Mouse (Mus musculus) testis, adult 2 months (tissue): Measurements from ENCODE around the gene Pard6b. TPM values are rescaled to one million over a fixed set of nuclear protein-coding genes. Genes with fewer than 3 reads are reported as not detected.

Experiments
- H3K27ac ChIP-seq: fragments of 200-500 bp; 2 replicates; pipeline ENCODE4 v1.5.1; 2012; ENCODE audit warnings: low read depth, low read length; ENCODE audit not compliant: control insufficient read depth, insufficient read depth
- H3K27me3 ChIP-seq: fragments of 200-500 bp; 2 replicates; pipeline ENCODE4 v1.6.1; 2012; ENCODE audit warnings: mild to moderate bottlenecking, low read length, moderate library complexity; ENCODE audit not compliant: control insufficient read depth, insufficient read depth
- H3K36me3 ChIP-seq: fragments of 200-500 bp; 2 replicates; pipeline ENCODE4 v1.6.1; 2012; ENCODE audit warnings: mild to moderate bottlenecking, low read length; ENCODE audit not compliant: control insufficient read depth, insufficient read depth
- H3K4me1 ChIP-seq: fragments of 200-500 bp; 2 replicates; pipeline ENCODE4 v1.6.1; 2012; ENCODE audit warnings: low read length; ENCODE audit not compliant: control insufficient read depth, insufficient read depth
- H3K4me3 ChIP-seq: fragments of 200-500 bp; 2 replicates; pipeline ENCODE4 v1.5.1; 2012; ENCODE audit warnings: low read depth, mild to moderate bottlenecking, low read length, moderate library complexity, mixed read lengths; ENCODE audit not compliant: control insufficient read depth
- CTCF ChIP-seq: fragments of 200-500 bp; IDR thresholded peaks from 2 replicates; pipeline ENCODE4 v1.5.1; 2012; ENCODE audit warnings: low read depth, mild to moderate bottlenecking, inconsistent platforms, low read length, moderate library complexity; ENCODE audit not compliant: control insufficient read depth, insufficient read depth, insufficient replicate concordance
- POLR2A ChIP-seq: fragments of 200-500 bp; IDR thresholded peaks from 2 replicates; pipeline ENCODE4 v1.6.1; 2012; ENCODE audit warnings: low read depth, mild to moderate bottlenecking, inconsistent platforms, low read length, moderate library complexity; ENCODE audit not compliant: control insufficient read depth
- polyA plus RNA-seq: library from polyadenylated mRNA; depleted of rRNA; stranded (reverse); fragments of >200 nt; gene quantifications from 2 replicates; pipeline ENCODE4 v1.2.3, GENCODE M21; 2012

Gene Pard6b
- polyA plus RNA-seq, 1 experiment = 6.9 TPM

DNA sequence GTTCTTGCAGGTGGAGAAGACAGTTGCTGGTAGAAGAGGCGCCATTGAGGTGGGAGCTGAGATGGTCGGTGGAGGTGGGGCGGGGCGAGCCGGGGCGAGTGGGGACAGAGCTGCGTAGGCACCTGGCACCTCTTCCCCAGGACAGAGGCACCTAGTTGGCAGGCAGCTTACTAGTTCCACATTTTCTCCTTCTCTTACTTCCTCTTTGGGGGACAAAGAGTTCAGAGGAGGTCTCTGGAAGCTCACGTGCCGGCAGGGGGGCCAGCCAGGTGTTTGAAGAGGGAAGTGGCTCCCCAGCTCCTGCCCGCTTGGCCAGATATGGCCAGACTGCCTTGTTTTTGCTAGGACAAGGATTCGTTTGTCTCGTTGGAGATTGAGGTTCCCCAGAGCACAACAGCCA lies 38.3 kb downstream of the Pard6b start:
- no peaks in the 10 kb centered on the region for H3K36me3 ChIP-seq
- no peaks in the 10 kb centered on the region for H3K27me3 ChIP-seq
- no peak overlapping the region for H3K4me3 ChIP-seq
- TF ChIP-seq POLR2A (no peak), CTCF (no peak)
- no peak overlapping the region for H3K27ac ChIP-seq
- H3K4me1 ChIP-seq = peaks cover 7% of the 10 kb centered on the region

DNA sequence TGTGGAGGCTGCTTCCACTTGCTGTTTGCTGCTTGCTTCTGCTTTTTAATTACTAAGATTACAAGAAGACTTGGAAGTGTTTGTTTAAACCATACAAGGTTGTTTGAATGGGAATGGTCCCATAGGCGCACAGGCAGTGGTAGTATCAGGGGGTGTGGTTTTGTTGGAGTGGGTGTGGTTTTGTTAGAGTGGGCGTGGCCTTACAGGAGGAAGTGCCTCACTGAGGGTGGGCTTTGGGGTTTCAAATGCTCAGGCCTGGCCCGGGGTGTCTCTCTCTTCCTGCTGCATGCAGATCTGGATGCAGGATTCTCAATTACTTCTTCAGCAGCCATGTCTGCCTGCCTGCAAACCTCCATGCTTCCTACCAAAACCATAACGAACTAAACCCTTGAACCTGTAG lies 40.1 kb downstream of the Pard6b start:
- Histone ChIP-seq H3K27ac (no peak overlapping the region), H3K4me1 (peaks cover 5% of the 10 kb centered on the region), H3K36me3 (no peaks in the 10 kb centered on the region), H3K4me3 (no peak overlapping the region), H3K27me3 (no peaks in the 10 kb centered on the region)
- no peak for TF ChIP-seq POLR2A
- no peak for TF ChIP-seq CTCF

DNA sequence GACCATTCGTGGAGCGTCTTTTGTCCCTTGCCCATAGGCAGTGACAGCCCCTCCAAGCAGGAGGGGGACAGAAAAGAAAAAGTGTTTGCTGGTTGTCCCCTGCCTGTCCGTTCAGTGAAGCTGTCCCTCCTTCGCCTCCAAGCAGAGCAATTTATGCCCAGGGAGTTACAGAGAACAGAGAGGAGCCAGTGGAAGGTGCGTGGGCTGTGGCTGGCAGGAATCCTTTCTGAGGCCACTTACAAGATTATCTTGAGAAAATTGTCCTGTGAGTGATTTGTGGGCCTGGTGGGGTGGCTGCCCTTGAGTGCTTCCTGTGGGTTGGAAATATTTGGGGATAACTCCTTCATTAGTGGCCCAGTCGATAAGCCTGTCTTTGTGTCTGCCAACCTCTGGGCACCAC lies 42.8 kb downstream of the Pard6b start:
- H3K36me3 ChIP-seq = no peaks in the 10 kb centered on the region
- TF ChIP-seq POLR2A = 0 out of 2 replicates have a peak, but pooled peaks have one; percentile 38
- TF ChIP-seq CTCF = no peak
- peak overlapping the region; percentile 85 for H3K27ac ChIP-seq
- no peaks in the 10 kb centered on the region for H3K27me3 ChIP-seq
- H3K4me1 ChIP-seq = peaks cover 9% of the 10 kb centered on the region
- no peak overlapping the region for H3K4me3 ChIP-seq

DNA sequence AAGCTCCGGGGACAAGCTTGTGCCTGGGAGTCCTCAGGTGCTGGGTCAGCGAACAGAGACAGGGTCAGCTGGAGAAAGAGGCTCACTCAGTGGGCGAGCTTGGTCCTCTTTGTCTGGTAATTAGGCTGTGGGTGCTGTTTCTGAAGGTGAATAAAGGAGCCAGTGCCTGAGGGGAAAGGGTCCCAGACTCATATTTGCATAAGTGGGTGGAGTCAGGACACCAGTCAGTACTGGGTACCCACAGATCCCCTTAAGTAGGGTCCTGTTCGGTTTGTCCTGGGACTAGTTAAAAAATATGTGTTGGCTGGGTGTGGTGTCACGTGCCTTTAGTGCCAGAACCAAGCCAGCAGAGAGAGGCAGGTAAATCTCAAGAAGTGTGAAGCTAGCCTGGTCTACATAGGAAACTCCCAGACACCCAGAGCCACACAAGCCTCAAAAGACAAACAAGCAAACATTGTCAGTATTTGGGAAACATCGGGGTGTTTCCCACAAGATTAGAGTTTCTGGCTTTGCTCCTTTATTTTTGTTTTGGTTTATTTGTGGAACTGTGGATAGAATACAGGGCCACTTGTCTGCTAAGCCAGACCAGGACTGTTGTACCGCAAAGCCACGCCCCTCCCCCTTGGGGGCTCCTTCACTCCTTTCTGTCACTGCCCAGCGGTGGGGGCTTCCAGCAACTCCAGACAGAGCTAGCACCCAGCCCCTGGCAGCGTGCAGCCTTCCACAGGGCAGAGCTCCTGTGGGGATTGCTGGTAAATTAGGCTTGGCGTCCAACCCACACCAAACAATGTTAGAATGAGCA lies 44.7 kb downstream of the Pard6b start:
- H3K27me3 ChIP-seq = no peaks in the 10 kb centered on the region
- peak overlapping the region; percentile 69 for H3K27ac ChIP-seq
- H3K4me1 ChIP-seq = peaks cover 9% of the 10 kb centered on the region
- TF ChIP-seq CTCF = no peak
- no peak for TF ChIP-seq POLR2A
- no peak overlapping the region for H3K4me3 ChIP-seq
- no peaks in the 10 kb centered on the region for H3K36me3 ChIP-seq

DNA sequence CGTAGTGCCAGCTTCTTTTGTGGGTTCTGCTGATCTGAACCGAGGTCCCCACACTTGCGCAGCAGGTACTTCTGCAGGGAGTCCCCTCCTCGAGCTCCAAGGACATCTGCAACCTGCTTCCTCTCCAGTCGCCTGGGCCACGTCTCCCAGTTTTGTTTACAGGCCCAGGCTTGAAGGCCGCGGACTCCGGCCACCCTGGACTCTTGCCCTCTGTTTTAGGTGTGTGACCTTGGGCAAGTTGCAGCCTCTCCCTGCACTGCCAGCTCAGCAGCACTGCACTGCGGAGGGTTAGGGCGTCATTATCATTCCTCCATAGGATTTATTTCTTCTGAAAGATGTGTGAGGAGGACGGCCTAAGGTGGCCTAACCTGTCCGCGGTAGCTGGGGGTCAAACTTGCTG lies 47.0 kb downstream of the Pard6b start:
- no peak for TF ChIP-seq CTCF
- H3K4me1 ChIP-seq = peaks cover 9% of the 10 kb centered on the region
- H3K36me3 ChIP-seq = no peaks in the 10 kb centered on the region
- no peaks in the 10 kb centered on the region for H3K27me3 ChIP-seq
- H3K4me3 ChIP-seq = no peak overlapping the region
- H3K27ac ChIP-seq = peak overlapping the region; percentile 86

DNA sequence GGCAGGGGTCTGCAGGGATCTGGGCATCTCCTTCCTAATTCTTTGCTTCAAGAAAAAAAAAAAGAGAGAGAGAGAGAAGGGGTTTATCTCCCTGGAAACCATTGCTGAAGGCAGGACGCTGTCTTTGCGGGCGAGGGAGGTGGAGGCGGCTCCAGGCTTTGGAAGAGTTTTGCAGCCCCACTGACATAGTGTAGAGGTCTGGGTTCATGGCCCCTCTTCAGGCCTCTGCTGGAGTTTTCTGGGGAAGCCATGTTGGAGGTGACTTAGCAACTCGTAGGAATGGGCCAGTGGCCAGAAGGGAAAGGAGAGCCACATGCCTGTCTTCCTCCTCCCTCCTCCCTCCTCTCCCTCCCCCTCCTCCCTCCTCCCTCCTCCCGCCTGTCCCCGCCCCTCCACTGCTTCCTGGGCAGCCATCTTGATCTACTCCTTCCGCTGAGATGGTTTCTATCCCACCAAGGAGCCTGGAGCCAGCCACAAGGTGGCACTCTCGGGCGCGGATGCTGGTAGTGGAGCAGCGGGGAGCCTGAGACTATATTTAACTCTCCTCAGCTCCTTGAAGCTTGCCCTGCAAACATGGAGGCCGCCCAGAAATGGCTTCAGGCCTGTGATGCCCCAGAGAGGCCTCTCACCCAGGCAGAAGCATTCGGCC lies 47.5 kb downstream of the Pard6b start:
- no peak overlapping the region for H3K4me3 ChIP-seq
- peak overlapping the region; percentile 86 for H3K27ac ChIP-seq

DNA sequence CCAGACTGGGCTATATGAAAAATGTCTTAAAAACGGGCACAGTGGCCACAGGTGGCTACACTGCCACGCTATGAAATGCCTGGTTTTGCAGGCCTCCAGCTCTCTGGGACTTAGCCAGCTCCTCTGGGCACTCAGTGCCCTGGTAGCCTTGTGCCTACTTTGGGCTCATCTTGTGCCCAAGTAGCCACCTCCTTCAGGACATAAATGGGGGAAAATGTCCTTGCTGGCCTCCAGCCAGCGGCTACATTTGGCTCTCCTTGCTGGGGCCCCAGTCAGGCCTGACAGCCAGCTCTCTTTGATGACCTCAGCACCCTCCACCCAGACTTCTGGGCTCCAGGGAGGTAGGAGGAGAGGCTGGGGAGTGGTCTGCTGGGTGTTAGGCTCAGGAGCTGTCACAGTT lies 49.2 kb downstream of the Pard6b start:
- Histone ChIP-seq H3K4me1 (peaks cover 9% of the 10 kb centered on the region), H3K27me3 (no peaks in the 10 kb centered on the region), H3K27ac (no peak overlapping the region), H3K36me3 (no peaks in the 10 kb centered on the region), H3K4me3 (no peak overlapping the region)
- TF ChIP-seq CTCF (no peak), POLR2A (no peak)

More for the DNA sequence above, 47.5 kb downstream of the Pard6b start:
- no peaks in the 10 kb centered on the region for H3K27me3 ChIP-seq
- H3K36me3 ChIP-seq = no peaks in the 10 kb centered on the region
- peaks cover 9% of the 10 kb centered on the region for H3K4me1 ChIP-seq
- TF ChIP-seq CTCF (peak; percentile 45; the same call in 1 of the 2 replicates), POLR2A (no peak)

DNA sequence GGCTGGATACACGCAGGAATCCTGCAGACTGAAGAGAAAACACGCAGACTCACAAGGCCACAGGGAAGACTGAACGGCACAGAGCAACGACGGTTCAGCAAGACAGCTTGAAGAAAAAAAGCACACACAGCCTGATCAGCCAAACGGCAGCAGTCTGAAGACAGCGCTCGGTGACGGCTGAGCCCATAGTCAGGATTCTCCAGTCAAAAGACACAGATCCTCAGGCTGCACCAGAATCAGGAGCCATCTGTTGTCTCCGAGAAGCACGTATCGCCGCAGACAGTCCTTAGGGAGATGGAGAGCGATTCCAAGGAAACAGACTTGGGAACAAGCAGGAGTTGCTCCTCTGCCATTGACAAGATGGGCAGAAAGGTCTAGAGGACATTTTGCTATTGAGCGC lies 56.4 kb downstream of the Pard6b start:
- TF ChIP-seq CTCF = no peak
- no peak for TF ChIP-seq POLR2A
- H3K4me3 ChIP-seq = no peak overlapping the region

More for the DNA sequence above, 56.4 kb downstream of the Pard6b start:
- H3K27me3 ChIP-seq = no peaks in the 10 kb centered on the region
- H3K36me3 ChIP-seq = no peaks in the 10 kb centered on the region
- H3K4me1 ChIP-seq = no peaks in the 10 kb centered on the region
- no peak overlapping the region for H3K27ac ChIP-seq
